Mouse (Mus musculus) forebrain, embryonic 16.5 days (tissue): Measurements from ENCODE around the gene Ly6g6f. TPM values are rescaled to one million over a fixed set of nuclear protein-coding genes. Genes with fewer than 3 reads are reported as not detected.

Experiments
- ATAC-seq: fragments of 200-750 bp; cut with Nextera tagmentation; 2 replicates; pipeline ENCODE4 v1.8.0; 2017; ENCODE audit warnings: mild to moderate bottlenecking, moderate library complexity
- H3K27ac ChIP-seq: fragments of 300-500 bp; sonication (generic); 2 replicates; pipeline ENCODE4 v1.5.1; 2014; ENCODE audit warnings: low read length, control low read depth
- H3K27me3 ChIP-seq: fragments of 300-500 bp; sonication (generic); replicated peaks from 2 replicates; pipeline ENCODE4 v1.6.1; 2014; ENCODE audit warnings: low read length; ENCODE audit not compliant: control insufficient read depth, insufficient read depth
- H3K36me3 ChIP-seq: fragments of 300-500 bp; sonication (generic); 2 replicates; pipeline ENCODE4 v1.6.1; 2014; ENCODE audit not compliant: control insufficient read depth, insufficient read depth
- H3K4me1 ChIP-seq: fragments of 300-500 bp; sonication (generic); replicated peaks from 2 replicates; pipeline ENCODE4 v1.6.1; 2014; ENCODE audit warnings: low read length; ENCODE audit not compliant: control insufficient read depth, insufficient read depth
- H3K4me2 ChIP-seq: fragments of 300-500 bp; sonication (generic); 2 replicates; pipeline ENCODE4 v1.6.1; 2014; ENCODE audit warnings: mild to moderate bottlenecking, low read length, control low read depth
- H3K4me3 ChIP-seq: fragments of 300-500 bp; sonication (generic); replicated peaks from 2 replicates; pipeline ENCODE4 v1.5.1; 2014; ENCODE audit warnings: mild to moderate bottlenecking, low read length, control low read depth
- H3K9ac ChIP-seq: fragments of 300-500 bp; sonication (generic); replicated peaks from 2 replicates; pipeline ENCODE4 v1.6.1; 2014; ENCODE audit warnings: low read depth, low read length, control low read depth
- H3K9me3 ChIP-seq: fragments of 300-500 bp; sonication (generic); 2 replicates; pipeline ENCODE4 v1.6.1; 2016; ENCODE audit warnings: low read length; ENCODE audit not compliant: control insufficient read depth
- WGBS: fragments of 180-500 bp; shearing (Covaris S2); extraction: QIAGEN DNeasy Blood & Tissue Kit; methylation state at CpG from one replicate; pipeline ENCODE4 v1.1.7; 2014; 5-methylcytosine and 5-hydroxymethylcytosine counted together
- polyA plus RNA-seq: library from polyadenylated mRNA; unstranded; fragments of >200 nt; fragmentation: Nextera tagmentation; extraction: Ambion mirVana; gene quantifications from 2 replicates; pipeline ENCODE4 v1.2.1, GENCODE M21; 2015

The Ly6g6f gene
- polyA plus RNA-seq, 1 experiment from 2014 or later: not detected

- Histone ChIP-seq H3K9me3 (no peaks in the 10 kb centered on the region), H3K4me2 (no peak overlapping the region), H3K9ac (no peak overlapping the region), H3K27me3 (no peaks in the 10 kb centered on the region), H3K4me1 (peaks cover 9% of the 10 kb centered on the region; the same call in 1 of the 2 replicates), H3K36me3 (no peaks in the 10 kb centered on the region), H3K27ac (no peak overlapping the region), H3K4me3 (no peak overlapping the region)
- WGBS: 90% methylated on average over 9 of the region's 9 CpGs
- no peak for ATAC-seq
Observed at GRCm38 (mm10) chr17:35071454-35071853, 14.0 kb downstream of the Ly6g6f start.

GRCm38 (mm10) chr17:35070556-35071229 lies 14.7 kb downstream of the Ly6g6f start:
- no peak overlapping the region for H3K4me2 ChIP-seq
- no peak overlapping the region for H3K4me3 ChIP-seq
- no peaks in the 10 kb centered on the region for H3K36me3 ChIP-seq
- H3K9me3 ChIP-seq: no peaks in the 10 kb centered on the region
- peaks cover 4% of the 10 kb centered on the region; the same call in 1 of the 2 replicates for H3K27me3 ChIP-seq
- ATAC-seq: no peak
- H3K4me1 ChIP-seq: peaks cover 7% of the 10 kb centered on the region; the same call in 1 of the 2 replicates
- 47% methylated on average over 6 of the region's 6 CpGs for WGBS
- H3K27ac ChIP-seq: no peak overlapping the region
- no peak overlapping the region for H3K9ac ChIP-seq

- Histone ChIP-seq H3K4me3 (no peak overlapping the region), H3K27ac (no peak overlapping the region), H3K27me3 (peaks cover 19% of the 10 kb centered on the region), H3K4me2 (no peak overlapping the region), H3K9ac (no peak overlapping the region), H3K9me3 (no peaks in the 10 kb centered on the region), H3K4me1 (peaks cover 13% of the 10 kb centered on the region), H3K36me3 (no peaks in the 10 kb centered on the region)
- no peak for ATAC-seq
- 88% methylated on average over 17 of the region's 17 CpGs for WGBS
Observed at GRCm38 (mm10) chr17:35068213-35068914, 17.0 kb downstream of the Ly6g6f start.

GRCm38 (mm10) chr17:35066084-35066483 lies 19.3 kb downstream of the Ly6g6f start, which contains the start of gene Mpig6b:
TSS of gene Mpig6b (minus strand) at chr17:35066184.
- Histone ChIP-seq H3K9me3 (no peaks in the 10 kb centered on the region), H3K4me1 (peaks cover 18% of the 10 kb centered on the region), H3K27ac (no peak within 1 kb of the TSS), H3K4me3 (peak within 1 kb of the TSS; percentile 20), H3K4me2 (peak within 1 kb of the TSS; percentile 37), H3K36me3 (peaks cover 1% of the 10 kb centered on the region; the same call in 1 of the 2 replicates), H3K9ac (0 out of 2 replicates have a peak within 1 kb of the TSS, but pooled peaks have one; percentile 14), H3K27me3 (peaks cover 19% of the 10 kb centered on the region)
- WGBS: 50% methylated on average over 9 of the region's 10 CpGs
- no peak for ATAC-seq

GRCm38 (mm10) chr17:35064951-35065947 lies 20.2 kb downstream of the Ly6g6f start, which contains the start of gene Ly6g6c:
TSS of gene Ly6g6c (plus strand) at chr17:35065388.
- WGBS: 2% methylated on average over 48 of the region's 48 CpGs
- ATAC-seq: no peak
- H3K27me3 ChIP-seq: peaks cover 19% of the 10 kb centered on the region

GRCm38 (mm10) chr17:35064378-35064877 lies 21.0 kb downstream of the Ly6g6f start:
- Histone ChIP-seq H3K9ac (no peak overlapping the region), H3K4me2 (no peak overlapping the region), H3K36me3 (peaks cover 3% of the 10 kb centered on the region; the same call in 1 of the 2 replicates), H3K27ac (no peak overlapping the region), H3K4me3 (no peak overlapping the region), H3K27me3 (peaks cover 19% of the 10 kb centered on the region), H3K4me1 (peaks cover 31% of the 10 kb centered on the region), H3K9me3 (no peaks in the 10 kb centered on the region)
- WGBS: 37% methylated on average over 10 of the region's 10 CpGs
- no peak for ATAC-seq

More at GRCm38 (mm10) chr17:35064951-35065947, 20.2 kb downstream of the Ly6g6f start, which contains the start of gene Ly6g6c:
- 0 out of 2 replicates have a peak within 1 kb of the TSS, but pooled peaks have one; percentile 14 for H3K9ac ChIP-seq
- H3K36me3 ChIP-seq: peaks cover 3% of the 10 kb centered on the region; the same call in 1 of the 2 replicates
- H3K4me3 ChIP-seq: peak within 1 kb of the TSS; percentile 20
- H3K4me2 ChIP-seq: peak within 1 kb of the TSS; percentile 37
- H3K9me3 ChIP-seq: no peaks in the 10 kb centered on the region
- H3K27ac ChIP-seq: no peak within 1 kb of the TSS
- peaks cover 26% of the 10 kb centered on the region for H3K4me1 ChIP-seq

GRCm38 (mm10) chr17:35063466-35063865 lies 21.9 kb downstream of the Ly6g6f start:
- Histone ChIP-seq H3K4me2 (no peak overlapping the region), H3K4me1 (peaks cover 32% of the 10 kb centered on the region), H3K4me3 (no peak overlapping the region), H3K9me3 (no peaks in the 10 kb centered on the region), H3K9ac (no peak overlapping the region), H3K27me3 (peaks cover 19% of the 10 kb centered on the region), H3K36me3 (peaks cover 3% of the 10 kb centered on the region; the same call in 1 of the 2 replicates), H3K27ac (no peak overlapping the region)
- no peak for ATAC-seq
- WGBS: 81% methylated on average over 3 of the region's 3 CpGs

GRCm38 (mm10) chr17:35061299-35061698 lies 24.1 kb downstream of the Ly6g6f start:
- no peak overlapping the region for H3K27ac ChIP-seq
- H3K9ac ChIP-seq: no peak overlapping the region
- H3K4me2 ChIP-seq: no peak overlapping the region; the same call in 1 of the 2 replicates
- H3K36me3 ChIP-seq: peaks cover 3% of the 10 kb centered on the region; the same call in 1 of the 2 replicates
- no peaks in the 10 kb centered on the region for H3K9me3 ChIP-seq
- ATAC-seq: no peak
- peaks cover 19% of the 10 kb centered on the region for H3K27me3 ChIP-seq
- peaks cover 34% of the 10 kb centered on the region for H3K4me1 ChIP-seq
- 83% methylated on average over 8 of the region's 8 CpGs for WGBS
- H3K4me3 ChIP-seq: no peak overlapping the region
